Mouse (Mus musculus): ENCODE measurements around the gene Palld. TPM values are rescaled to one million over a fixed set of nuclear protein-coding genes. Genes with fewer than 3 reads are reported as not detected.

Palld gene
- total RNA-seq, 2 experiments from 2014 or later: 211 to 235 TPM

- DNase-seq: no peak
- intact Hi-C loops (cut with DNase I): loop anchor here (5.0 to 10.0 kb wide), 5 partner anchors 265 to 982 kb away; partner anchors contain the start of genes Aadat, Gm10283, Hpf1 and Mfap3l
These were observed 415.5 kb downstream of the Palld start for GRCm38 (mm10) chr8:61486923-61487529.

GRCm38 (mm10) chr8:61480260-61480967 is 422.1 kb downstream of the Palld start:
- DNase-seq: peak in 1 of 2 experiments; percentile 3
- intact Hi-C loops (cut with DNase I): loop anchor here (10.0 kb wide), 2 partner anchors 846 to 976 kb away; partner anchors contain the start of genes Aadat, Gm10283 and Mfap3l

- intact Hi-C loops (cut with DNase I): loop anchor here (5.0 to 10.0 kb wide), 3 partner anchors 437 to 975 kb away; partner anchors contain the start of genes Aadat, Gm10283 and Mfap3l
These were observed 422.8 kb downstream of the Palld start for GRCm38 (mm10) chr8:61479506-61480214.

GRCm38 (mm10) chr8:61478793-61479192 is 423.7 kb downstream of the Palld start:
- intact Hi-C loops (cut with DNase I): loop anchor here (5.0 kb wide), 1 partner anchor 436 kb away; no protein-coding TSS in a partner anchor
- no peak for DNase-seq

More at GRCm38 (mm10) chr8:61479506-61480214, 422.8 kb downstream of the Palld start:
- peak; percentile 54 to 59 for DNase-seq

GRCm38 (mm10) chr8:61478150-61478549 is 424.3 kb downstream of the Palld start:
- intact Hi-C loops (cut with DNase I): loop anchor here (5.0 kb wide), 1 partner anchor 436 kb away; no protein-coding TSS in a partner anchor

GRCm38 (mm10) chr8:61476160-61476559 is 426.3 kb downstream of the Palld start:
- no peak for DNase-seq
- intact Hi-C loops (cut with DNase I): loop anchor here (5.0 kb wide), 1 partner anchor 434 kb away; no protein-coding TSS in a partner anchor

More at GRCm38 (mm10) chr8:61478150-61478549, 424.3 kb downstream of the Palld start:
- DNase-seq: no peak

GRCm38 (mm10) chr8:61475251-61475673 is 427.2 kb downstream of the Palld start:
- no peak for DNase-seq
- intact Hi-C loops (cut with DNase I): loop anchor here (5.0 kb wide), 1 partner anchor 433 kb away; no protein-coding TSS in a partner anchor

- no peak for DNase-seq
- intact Hi-C loops (cut with DNase I): no loop called here
These were observed 432.3 kb downstream of the Palld start for GRCm38 (mm10) chr8:61470213-61470612.

- DNase-seq: no peak
- intact Hi-C loops (cut with DNase I): no loop called here
These were observed 435.0 kb downstream of the Palld start for GRCm38 (mm10) chr8:61467553-61467815.

- intact Hi-C loops (cut with DNase I): no loop called here
- no peak for DNase-seq
These were observed 435.6 kb downstream of the Palld start for GRCm38 (mm10) chr8:61466696-61467552.

- intact Hi-C loops (cut with DNase I): no loop called here
- no peak for DNase-seq
These were observed 438.1 kb downstream of the Palld start for GRCm38 (mm10) chr8:61464393-61464792.

- intact Hi-C loops (cut with DNase I): no loop called here
- no peak for DNase-seq
These were observed 440.3 kb downstream of the Palld start for GRCm38 (mm10) chr8:61462221-61462620.

Other genes starting within 250 kb of the Palld start
- gene Ddx60, start 25.4 kb upstream of the Palld start, total RNA-seq (2021): 1 to 10 TPM; 1.3 to 3.1 TPM
- not detected for gene Anxa10, start 220.5 kb upstream of the Palld start, total RNA-seq (2021)